Mouse (Mus musculus) bone marrow, adult 2 months (tissue): ENCODE measurements around the gene Hyal3.

Experiments
- CTCF ChIP-seq: fragments of 200-500 bp; IDR thresholded peaks from 2 replicates; pipeline ENCODE4 v1.5.1; 2011; ENCODE audit warnings: low read length, control low read depth; ENCODE audit not compliant: control insufficient read depth, insufficient read depth
- POLR2A ChIP-seq: fragments of 200-500 bp; IDR thresholded peaks from 2 replicates; pipeline ENCODE4 v1.6.1; 2011; ENCODE audit warnings: low read depth, mild to moderate bottlenecking, control low read depth, low read length, borderline replicate concordance; ENCODE audit not compliant: control insufficient read depth

DNA sequence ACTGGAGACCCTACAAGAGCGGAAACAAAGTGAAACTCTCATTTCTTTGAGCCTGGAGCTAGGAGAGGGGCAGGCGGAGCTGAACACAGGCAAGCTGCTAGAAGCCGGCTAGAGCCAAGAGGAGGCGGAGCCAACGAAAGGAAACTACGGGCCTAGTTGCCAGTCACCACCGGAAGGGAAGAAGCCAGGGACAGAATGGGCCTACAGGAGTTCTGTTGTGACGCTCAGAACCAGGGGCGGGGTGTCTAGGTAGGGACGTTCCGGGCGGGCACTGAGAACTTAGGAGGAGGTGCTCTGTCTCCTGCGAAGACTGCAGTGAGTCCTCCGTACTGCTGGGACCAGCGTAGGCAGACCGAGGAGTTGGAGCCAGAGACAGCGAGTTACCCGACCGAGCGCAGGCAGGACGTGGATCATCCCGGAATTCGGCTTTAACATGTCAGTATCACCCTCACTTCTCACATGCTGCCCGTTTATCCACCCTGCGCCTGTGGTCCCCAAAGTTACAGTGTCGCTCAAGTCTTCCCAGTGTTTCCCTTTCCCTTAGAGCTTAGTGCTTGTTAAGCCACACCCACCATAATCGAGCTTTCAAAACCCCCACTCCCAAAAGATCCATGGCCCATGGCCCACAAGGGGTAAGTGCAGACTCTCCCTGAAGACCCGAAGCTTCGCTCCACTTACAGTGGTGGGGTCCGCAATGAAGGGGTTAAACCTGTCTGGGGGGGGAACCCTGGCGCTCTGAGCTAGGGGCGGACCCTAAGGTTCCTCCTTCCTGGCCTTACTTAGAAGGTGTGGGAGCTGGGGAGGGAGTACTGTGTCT, at the start of gene Hyal3:
- TF ChIP-seq POLR2A, result no peak; the same call in none of the 2 replicates
- TF ChIP-seq CTCF, result no peak; the same call in 1 of the 2 replicates
